Mouse (Mus musculus) adrenal gland, postnatal 14 days (tissue): ENCODE measurements around the gene Bad. TPM values are rescaled to one million over a fixed set of nuclear protein-coding genes. Genes with fewer than 3 reads are reported as not detected.

Experiments
- DNase-seq: peaks from one replicate; pipeline ENCODE4 v3.0.0; 2021; ENCODE audit warnings: mixed read lengths
- total RNA-seq: library from RNA; stranded (reverse); gene quantifications from 2 replicates; pipeline ENCODE4 v1.2.3, GENCODE M21; 2021

Gene Bad
- total RNA-seq, 1 experiment from 2014 or later = 45.0 TPM

DNA sequence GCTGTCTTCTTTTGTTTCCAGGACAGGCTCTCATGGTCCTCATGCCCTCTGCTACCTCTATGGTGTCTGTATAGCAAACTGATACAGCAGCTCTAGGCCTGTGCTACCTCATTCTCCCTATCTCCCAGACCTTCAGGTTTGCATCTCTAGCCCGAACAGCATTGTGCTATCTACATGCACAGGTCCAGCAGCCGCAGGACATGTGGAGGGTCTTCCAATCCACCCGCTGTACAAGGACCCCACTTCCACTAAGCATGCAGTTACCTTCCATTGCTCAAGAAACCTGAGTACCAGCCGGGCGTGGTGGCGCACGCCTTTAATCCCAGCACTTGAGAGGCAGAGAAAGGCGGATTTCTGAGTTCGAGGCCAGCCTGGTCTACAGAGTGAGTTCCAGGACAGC lies 27.1 kb upstream of the Bad start:
- peak; percentile 4 for DNase-seq

DNA sequence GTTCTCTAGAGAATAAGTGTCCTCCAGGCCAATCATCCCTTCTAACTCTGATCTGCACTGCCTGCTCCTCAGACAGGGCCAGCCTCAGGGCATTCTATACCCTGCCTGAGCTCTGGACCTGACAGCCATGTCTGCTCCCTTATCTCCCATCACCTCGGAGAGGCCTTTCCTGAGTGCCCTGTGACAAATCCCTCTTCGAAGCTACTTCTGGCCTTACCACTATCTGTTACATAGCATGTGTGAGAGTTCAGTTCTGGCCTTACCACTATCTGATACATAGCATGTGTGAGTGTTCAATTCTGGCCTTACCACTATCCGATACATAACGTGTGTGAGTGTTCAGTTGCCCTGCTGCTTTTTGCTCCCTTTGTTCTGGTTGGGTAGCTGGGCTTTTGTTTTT lies 26.4 kb upstream of the Bad start:
- DNase-seq = no peak

DNA sequence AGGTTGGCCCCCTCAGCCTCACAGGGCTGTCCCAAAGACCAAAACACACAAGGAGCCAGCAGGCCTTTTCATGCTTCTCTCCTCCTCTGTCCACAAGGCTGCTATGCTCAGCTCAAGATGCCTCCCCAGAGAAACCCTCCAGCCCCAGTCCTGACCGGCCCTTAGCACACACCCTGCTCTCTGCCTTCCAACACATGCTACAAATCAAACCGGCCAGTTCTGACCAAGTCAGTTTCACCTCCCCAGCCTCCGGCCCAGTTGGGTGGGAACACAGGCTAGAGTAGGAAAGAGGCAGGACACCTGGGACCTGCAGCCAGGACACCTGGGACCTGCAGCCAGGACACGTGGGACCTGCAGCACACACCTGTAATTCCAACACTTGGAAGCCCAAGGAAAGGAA lies 25.2 kb upstream of the Bad start:
- no peak for DNase-seq

GRCm38 (mm10) chr19:6918321-6918720 lies 23.3 kb upstream of the Bad start:
- no peak for DNase-seq

DNA sequence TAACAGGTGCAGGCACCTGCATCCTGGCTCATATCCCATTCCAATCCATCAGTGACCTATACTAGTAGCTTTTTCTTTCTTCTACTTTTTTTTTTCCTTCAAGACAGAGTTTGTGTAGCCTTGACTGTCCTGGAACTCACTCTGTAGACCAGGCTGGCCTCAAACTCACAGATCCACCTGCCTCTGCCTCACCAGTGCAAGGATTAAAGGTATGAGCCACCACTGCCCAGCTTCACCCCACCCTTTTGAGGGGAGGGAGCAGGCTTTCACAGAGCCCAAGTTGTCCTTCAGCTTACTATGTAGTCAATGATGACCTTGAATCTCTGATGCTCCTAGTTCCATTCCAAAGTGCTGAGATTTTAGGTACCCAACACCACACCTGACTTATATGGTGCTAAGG lies 22.2 kb upstream of the Bad start:
- no peak for DNase-seq

DNA sequence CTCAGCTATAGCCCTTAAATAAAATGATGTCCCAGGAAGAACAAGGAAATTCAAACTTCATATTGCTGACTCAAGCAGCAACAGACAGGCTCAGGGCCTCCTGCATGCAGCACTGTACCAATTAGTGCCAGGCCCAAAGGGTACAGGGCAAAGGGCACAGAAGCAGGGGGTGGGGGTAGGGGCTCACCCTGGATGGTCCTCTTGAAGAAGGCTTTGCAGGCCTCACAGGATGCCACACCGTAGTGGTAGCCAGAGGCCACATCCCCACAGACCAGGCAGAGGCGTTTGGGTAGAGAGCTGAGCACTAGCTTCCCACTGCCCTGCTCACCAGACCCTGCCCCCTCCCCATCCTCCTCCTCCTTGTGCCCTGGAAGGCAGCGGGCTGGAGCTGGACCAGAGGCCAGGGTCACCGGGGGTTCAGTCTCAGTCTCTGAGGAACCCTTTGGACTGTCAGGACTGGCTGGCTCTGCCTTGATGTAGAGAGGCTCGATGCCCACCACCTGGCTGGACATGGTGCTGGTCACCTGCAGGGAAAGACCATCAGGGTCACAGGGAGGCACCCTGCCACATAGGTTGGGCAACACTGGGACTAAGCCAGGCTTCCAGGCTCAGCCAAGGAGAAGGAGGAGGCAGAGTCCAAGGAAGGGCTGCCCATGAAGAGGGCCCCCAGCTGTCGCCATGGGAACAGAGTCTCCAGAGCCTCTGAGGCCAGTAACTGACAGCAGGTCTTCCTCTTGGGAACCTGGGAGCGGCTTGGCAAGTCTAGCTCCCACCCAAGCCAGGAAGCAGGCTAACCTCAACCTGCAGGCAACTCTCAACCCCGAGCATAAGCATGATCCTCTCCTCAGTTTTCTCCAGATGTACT lies 21.6 kb upstream of the Bad start:
- peak; percentile 84 for DNase-seq

GRCm38 (mm10) chr19:6920741-6921636 lies 20.7 kb upstream of the Bad start:
- DNase-seq = peak; percentile 67

GRCm38 (mm10) chr19:6921647-6922567 lies 19.8 kb upstream of the Bad start, which contains the start of gene Esrra:
Gene Esrra, minus strand, starts transcription at chr19:6921813.
- peak; percentile 100 for DNase-seq

DNA sequence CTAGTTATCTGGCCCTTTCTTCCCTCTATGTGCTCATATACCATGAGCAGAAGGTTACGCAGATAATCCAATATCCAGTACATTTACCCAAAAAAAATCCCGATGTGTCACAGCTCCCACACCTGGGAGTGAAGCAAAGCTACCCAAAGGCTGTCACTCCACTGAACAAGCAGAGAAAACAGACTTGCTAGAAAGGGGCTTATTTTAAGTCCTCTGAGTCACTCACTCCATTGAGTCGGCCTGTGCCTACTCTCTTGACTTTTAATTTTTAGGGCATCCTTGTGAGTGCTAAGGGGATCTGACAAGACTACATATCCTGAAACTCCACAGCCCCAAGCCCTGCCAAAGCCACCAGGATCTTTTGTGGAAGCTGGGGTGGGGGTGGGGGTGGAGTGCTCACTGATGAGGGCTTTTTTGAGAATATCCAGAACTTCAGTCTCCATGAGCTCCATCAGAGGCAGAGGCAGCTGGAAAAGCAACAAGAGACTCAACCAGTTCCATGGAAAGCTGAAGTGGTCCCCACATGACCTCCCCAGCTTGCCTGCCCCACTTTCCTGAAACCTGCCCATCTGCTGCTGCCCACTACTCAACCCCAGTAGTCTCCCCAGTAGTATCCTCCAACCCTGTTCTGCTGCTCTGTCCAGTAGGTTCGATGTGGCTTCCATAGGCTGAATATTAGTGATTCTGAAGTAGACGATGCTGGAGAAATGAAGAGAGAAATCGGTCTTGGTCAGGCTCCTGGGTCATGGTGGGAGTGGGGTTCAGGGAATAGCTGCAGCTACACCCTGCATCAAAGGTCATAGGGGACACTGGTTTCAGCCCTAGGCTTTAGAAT lies 18.5 kb upstream of the Bad start:
- no peak for DNase-seq

DNA sequence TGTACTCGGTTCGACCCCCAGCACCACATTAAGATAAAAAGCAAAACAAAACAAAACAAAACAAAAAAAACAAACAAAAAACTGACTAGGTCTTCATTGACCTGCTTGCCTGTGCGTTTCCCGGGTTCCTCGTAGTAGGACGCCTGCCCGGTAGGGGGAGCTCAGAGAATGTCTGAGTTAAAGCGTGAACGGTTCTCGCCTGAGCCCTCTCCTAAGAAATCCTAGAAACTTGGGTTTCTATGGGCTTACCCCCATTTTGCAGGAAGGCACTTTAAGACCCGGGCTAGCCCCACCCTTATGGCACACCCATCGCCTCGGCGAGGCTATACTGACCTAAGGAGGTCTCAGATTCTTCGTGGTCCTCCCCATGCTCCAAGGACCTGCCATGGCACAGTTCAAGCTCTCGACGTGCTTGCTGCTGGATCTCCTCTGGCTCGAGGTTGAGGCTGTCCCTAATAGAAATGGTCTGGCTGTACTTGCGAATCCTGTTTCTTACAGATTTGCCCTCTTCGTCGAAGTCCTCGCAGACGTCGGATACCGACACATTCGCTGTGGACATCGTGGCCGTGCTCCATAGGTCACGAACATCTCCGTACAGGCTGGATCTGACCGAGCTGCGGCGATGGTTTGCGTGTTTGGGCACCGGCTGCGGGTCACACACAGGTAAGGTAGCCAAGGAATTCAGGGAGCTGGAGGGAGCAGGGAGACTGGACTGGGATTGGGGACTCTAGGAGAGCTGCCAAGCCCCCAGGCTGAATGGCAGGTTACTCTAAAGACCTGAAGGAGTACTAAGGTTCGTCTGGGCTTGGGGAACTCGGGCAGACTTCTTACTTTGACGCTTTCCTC lies 17.0 kb upstream of the Bad start:
- DNase-seq = peak; percentile 93

- DNase-seq = no peak
Observed at GRCm38 (mm10) chr19:6925307-6925573, 16.4 kb upstream of the Bad start, which contains the start of gene Catsperz. Gene Catsperz, minus strand, starts transcription at chr19:6925380.

DNA sequence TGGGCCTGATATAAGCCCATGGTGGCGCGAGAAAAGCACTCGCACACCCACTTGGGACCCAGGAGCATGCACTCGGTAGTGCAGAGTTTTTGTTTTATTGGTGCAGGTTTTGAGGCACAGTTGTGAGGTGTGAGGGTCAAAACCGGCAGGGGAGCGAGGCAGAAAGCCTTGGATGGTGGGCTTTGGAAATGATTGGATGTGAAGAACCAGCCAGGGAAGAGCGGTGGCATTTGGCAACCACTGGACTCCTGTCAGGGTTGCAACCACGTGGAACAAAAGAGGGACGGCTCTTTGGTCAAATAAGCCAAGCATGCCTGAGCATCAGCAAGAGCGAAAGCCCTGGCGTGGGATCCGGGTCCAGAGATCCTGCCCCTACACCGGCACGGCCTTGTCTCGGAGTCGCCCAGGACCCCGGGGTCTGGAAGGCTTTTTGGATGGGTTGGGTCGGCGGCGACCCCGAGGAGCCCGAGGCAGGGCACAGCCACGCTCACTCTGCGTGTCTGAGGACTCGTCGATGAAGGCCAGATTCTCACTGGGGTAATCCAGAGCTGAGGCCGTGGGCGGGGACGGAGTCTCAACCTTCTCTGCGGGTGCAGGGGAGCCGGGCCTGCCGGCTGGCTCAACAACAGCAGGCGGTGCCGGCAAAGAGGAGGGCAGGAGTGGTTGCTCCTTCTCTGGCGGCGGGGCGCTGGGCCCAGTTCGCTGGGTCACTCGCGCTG lies 15.9 kb upstream of the Bad start:
- DNase-seq = no peak

DNA sequence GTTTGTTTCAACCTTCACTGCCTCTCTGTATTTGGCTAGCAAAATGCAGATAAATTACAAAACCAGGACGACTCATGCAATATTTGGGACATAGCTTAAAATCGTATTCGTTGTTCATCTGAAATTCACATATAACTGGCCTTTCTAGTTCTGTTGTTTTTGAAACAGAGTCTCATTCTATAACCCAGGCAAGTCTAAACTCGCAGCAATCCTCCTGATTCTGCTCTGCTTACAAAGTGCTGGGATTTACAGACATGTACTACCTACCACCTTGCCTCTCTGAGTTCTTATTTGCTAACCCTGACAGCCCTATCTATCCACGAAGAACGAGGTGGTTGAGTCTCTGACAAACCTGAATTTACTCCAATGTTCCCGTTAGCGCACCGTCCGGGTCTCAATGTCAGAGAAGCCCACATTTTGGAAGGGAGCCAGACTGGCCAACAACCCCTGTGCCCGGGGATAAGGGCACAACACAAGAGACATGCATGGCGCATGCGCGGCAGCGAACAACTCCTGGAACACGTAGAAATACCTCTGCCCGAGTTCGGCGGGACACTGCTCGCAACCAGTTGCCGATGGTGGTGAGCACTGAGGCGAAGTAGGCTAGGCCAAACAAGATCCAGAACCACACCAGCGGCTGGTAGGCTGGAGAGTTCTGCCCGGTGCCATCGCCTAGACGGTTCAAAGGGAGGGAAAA lies 15.0 kb upstream of the Bad start:
- DNase-seq = peak; percentile 64

- DNase-seq = no peak
Observed at GRCm38 (mm10) chr19:6928080-6928479, 13.6 kb upstream of the Bad start.

GRCm38 (mm10) chr19:6931002-6931401 lies 10.7 kb upstream of the Bad start:
- no peak for DNase-seq

- no peak for DNase-seq
Observed at GRCm38 (mm10) chr19:6932018-6932417, 9.6 kb upstream of the Bad start.

DNA sequence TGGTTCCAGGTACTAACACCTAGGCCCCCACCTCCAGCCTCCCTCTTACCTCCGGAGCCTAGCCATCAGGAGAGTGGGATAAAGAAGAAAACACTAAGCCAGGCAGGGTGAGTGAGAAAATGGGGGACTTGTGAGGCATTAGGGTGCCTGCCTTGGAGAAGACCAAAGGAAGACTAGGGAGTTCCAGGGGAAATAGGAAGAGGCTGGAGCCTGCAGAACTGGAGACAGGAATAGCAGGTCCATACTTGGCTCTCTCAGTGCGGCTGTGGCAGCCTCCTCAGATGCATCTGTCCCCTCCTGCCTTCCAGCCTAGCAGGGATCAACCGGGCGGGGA lies 8.6 kb upstream of the Bad start:
- no peak for DNase-seq

GRCm38 (mm10) chr19:6933436-6934194 lies 8.0 kb upstream of the Bad start:
- DNase-seq = peak; percentile 62
